Mouse (Mus musculus): ENCODE data around the gene Gimap1.

DNA sequence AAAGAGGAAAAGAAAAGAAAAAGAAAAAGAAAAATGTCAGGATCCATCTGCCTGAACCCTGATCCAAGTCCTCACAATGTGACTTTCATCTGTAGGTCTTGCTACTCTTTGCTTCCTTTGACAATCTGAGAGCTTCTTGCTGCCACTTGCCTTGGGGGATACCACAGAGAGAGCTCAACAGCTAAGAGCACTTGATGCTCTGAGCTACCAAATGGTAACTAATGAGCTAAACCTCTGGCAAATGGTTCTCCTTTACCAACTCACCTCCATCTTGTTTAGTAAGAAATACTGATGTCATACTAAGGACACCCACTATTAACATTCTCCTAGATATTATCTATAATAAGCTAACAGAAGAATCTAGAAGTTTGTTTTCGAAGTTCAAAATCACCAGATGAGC, 5.2 kb upstream of the Gimap1 start:
- no peak for TF ChIP-seq CTCF (IDR thresholded peaks at IDR 0.05; ENCODE audit: control insufficient read depth, insufficient read depth, low read length)
- no peak for TF ChIP-seq POLR2A (IDR thresholded peaks at IDR 0.05; ENCODE audit: borderline replicate concordance, control insufficient read depth, low read depth, low read length)

Measured in bone marrow, adult 2 months (tissue).